Mouse (Mus musculus): ENCODE measurements around the gene Gm11563.
"Not testable (repeated sequence)": the region's sequence is repeated elsewhere in the genome, so short reads cannot be mapped to it uniquely, and the experiment has no call there.

Gm11563 gene

DNA sequence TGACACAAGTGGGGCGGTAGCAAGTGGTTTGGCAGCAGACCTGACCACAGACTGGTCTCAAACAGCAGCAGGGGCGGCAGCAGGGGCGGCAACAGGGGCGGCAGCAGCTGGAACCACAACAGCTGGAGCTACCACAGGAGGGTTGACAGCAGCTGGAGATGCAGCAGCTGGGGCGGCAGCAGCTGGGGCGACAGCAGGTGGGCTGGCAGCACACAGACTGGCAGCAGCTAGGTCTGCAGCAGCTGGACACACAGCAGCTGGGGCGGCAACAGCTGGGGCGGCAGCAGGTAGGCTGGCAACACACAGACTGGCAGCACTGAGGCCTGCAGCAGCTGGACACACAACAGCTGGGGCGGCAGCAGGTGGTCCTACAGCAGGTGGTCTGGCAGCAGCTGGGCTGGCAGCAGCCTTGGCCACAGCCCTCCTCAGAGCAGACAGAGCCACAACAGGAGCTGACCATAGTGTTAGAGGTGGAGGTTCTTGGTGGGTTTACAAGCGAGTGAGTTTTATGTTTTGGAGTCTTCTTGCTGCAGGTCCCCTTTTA lies at the start of gene Gm11563:
Gene Gm11563, minus strand, starts transcription at position 494 of the 544 bp plus-strand sequence.
- DNase-seq (ENCODE audit: low spot score in 2 of 2), result not testable (repeated sequence)

DNA sequence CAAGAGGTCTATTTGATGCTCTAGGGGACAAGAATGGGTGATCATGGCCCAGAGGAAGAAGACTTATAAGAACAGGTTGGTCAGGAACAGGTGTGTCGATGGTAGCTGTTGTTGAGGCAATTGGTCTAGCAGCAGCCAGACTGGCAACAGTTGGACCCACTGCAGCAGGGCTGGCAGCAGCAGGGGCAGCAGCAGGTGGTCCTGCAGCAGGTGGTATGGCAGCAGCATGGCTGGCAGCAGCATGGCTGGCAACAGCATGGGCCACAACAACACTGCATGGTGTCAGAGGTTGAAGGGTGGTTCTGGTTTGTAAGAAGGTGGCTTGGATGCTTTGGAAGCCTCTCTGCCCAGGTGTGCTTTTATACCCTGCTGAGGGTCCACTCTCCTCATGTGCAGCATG lies 31.7 kb upstream of the Gm11563 start, which contains the start of gene Gm14190:
Gene Gm14190, minus strand, starts transcription at position 278 of the 400 bp plus-strand sequence.
- DNase-seq (ENCODE audit: low spot score in 2 of 2), result no peak

DNA sequence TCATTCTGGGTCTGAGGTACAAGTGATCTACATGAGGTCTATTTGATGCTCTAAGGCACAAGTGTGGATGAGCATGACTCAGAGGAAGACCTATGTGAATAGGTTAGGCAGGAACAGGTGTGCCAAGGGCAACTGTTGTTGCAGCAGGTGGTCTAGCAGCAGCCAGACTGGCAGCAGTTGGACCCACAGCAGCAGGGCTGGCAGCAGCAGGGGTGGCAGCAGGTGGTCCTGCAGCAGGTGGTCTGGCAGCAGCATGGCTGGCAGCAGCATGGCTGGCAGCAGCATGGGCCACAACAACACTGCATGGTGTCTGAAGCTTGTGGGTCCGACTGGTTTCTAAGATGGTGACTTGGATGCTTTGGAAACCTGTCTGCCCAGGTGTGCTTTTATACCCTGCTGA lies 26.5 kb upstream of the Gm11563 start:
- DNase-seq (ENCODE audit: low spot score in 2 of 2), result not testable (repeated sequence)

DNA sequence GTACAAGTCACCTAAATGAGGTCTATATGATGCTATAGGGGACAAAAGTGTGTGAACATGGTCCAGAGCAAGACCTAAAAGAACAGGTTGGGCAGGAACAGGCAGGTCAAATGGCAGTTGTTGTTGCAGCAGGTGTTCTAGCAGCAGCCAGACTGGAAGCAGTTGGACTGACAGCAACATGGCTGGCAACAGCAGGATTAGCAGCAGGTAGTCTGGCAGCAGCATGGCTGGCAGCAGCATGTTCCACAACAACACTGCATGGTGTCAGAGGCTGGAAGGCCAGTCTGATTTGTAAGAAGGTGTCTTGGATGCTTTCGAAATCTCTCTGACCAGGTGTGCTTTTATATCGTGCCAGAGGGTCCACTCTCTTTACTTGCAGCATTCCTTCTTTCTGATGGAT lies 24.7 kb upstream of the Gm11563 start:
- DNase-seq (ENCODE audit: low spot score in 2 of 2), result no peak

DNA sequence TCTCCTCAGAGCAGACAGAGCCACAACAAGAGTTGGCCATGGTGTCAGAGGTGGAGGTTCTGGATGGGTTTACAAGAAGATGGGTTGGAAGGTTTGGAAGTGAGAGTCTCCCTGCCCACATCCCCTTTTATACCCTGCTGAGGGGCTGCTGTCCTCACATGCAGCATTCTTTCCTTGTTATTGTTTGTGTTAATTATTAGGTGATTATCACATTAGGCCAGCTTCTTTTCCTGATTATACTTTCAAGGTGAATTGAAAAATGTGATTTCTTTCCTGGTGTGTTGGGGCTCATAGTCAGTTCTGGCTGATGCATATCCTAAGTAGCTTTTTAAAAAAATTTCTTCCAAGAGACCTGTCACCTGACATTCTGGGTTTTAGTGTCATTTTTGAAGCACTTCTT lies 7.1 kb upstream of the Gm11563 start, which contains the start of gene Krtap4-6:
Gene Krtap4-6, minus strand, starts transcription at position 101 of the 400 bp plus-strand sequence.
- no peak for DNase-seq (ENCODE audit: low spot score in 2 of 2)

DNA sequence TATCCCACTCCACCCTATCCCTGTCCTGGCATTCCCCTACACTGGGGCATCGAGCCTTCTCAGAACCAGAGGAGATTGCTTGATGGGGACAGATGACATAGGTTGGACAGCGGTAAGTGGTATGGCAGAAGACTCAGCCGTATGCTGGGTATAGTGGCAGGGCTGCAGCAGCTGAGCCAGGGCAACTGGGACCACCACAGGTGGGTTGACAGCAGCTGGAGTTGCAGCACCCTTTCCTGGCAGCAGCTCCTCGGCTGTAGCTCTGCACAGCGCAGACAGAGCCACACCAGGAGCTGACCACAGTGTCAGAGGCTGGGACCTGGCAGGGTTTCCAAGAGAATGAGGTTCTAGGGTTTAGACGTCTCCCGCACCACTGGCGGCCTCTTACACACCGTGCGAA lies 4.0 kb upstream of the Gm11563 start:
- no peak for DNase-seq (ENCODE audit: low spot score in 2 of 2)

DNA sequence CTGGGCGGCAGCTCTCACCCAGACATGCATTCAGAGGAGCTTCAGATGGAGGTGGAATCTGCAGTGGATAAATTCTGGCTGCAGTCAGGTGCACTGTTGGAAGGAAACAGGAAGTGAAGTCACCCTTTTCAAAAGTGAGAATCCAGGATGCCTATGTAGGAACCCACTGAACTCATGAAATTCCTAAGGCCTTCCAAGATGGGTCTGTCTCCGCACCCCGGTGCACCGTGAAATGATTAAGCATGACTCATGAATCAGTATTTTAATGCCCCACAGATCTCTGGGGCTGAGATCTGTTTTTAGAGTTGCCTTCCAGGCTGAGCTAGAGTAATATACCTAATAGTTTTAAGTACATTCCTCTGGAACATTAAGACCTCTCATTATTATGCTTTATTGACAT lies 496 bp upstream of the Gm11563 start:
- no peak for DNase-seq (ENCODE audit: low spot score in 2 of 2)

DNA sequence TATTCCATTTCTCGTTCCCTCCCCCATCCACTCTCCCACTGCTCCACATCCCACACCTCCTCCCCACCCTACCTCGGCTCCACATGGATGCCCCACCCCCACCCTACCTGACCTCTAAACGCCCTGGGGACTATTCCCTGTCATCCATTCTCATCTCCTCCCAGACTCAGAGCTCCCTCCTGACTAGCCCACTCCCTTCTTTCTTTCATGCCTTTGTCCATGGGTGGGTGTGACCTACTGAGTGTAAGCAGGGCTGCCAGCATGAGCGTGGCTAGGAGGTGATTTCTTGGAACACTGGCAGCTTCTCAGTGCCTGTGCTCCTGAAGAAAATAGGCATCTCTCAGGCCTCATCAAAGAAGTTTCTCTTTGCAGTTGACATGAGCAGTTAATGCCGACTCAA lies 1.7 kb downstream of the Gm11563 start:
- no peak for DNase-seq (ENCODE audit: low spot score in 2 of 2)

DNA sequence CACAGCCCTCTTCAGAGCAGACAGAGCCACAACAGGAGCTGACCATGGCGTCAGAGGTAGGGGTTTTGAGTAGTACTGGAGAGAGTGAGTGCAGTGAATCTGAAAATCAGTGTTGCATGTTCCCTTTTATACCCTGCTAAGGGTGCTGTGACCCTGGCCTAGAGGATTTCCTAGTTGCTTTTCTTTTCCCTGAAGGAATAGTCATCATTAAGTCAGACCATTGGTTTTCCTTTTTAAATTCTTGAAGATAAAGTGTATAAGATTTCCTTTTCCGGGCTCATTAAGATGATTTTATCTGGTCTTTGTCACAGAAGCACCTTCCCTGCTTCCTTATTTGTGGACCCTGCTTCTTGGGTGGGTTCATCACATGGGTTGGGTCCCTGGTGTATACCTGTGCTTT lies 8.6 kb downstream of the Gm11563 start, which contains the start of gene Gm11555:
Gene Gm11555, minus strand, starts transcription at position 101 of the 400 bp plus-strand sequence.
- DNase-seq (ENCODE audit: low spot score in 2 of 2), result no peak

DNA sequence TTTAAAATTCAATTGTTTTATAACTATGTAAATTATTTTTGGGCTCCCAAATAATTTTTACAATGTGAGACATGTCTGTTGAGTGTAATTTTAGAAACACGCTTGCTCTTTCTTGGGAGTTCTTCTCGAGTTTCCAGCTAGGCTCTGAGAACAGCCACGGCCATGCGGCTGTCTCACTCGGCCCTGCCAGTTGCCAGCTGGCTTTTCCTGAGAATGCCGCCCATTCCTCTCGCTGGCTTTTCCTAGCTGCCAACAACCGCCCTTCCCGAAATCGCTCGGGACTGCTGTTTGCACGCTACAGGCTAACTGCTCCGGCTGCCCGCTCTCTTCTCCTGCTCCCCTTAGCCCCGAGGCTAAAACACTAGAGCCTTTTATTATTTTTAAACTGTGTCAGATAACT lies 12.3 kb downstream of the Gm11563 start:
- DNase-seq (ENCODE audit: low spot score in 2 of 2), result no peak

DNA sequence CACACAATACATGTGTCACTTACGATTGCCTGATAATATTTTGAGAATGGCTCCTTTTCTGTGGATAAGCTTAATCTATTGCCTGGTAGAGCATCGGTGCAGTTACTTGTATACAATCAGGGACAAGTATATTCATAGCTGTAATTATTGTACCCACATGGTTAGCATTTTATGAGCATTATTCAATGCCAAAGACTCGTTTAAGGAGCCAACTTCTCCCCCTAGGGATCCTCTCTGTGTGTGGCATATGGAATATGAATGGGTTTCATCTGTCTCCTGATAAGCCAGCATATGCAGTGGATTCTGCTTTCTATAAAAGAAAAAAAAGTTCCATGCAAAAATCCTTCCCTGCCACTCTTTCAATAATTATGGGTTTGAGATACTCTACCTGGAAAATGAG lies 14.4 kb downstream of the Gm11563 start:
- DNase-seq (ENCODE audit: low spot score in 2 of 2), result no peak

DNA sequence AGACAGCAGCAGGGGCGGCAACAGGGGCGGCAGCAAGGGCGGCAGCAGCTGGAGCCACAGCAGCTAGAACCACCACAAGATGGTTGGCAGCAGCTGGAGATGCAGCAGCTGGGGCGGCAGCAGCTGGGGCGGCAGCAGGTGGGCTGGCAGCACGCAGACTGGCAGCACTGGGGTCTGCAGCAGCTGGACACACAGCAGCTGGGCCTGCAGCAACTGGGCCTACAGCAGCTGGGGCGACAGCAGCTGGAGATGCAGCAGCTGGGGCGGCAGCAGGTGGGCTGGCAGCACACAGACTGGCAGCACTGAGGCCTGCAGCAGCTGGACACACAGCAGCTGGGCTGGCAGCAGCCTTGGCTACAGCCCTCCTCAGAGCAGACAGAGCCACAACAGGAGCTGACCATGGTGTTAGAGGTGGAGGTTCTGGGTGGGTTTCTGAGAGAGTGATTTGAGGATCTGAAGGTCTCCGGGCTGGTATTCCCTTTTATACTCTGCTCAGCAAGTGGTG lies 15.1 kb downstream of the Gm11563 start, which contains the start of gene Krtap4-7:
Gene Krtap4-7, minus strand, starts transcription at position 455 of the 505 bp plus-strand sequence.
- not testable (repeated sequence) for DNase-seq (ENCODE audit: low spot score in 2 of 2)

DNA sequence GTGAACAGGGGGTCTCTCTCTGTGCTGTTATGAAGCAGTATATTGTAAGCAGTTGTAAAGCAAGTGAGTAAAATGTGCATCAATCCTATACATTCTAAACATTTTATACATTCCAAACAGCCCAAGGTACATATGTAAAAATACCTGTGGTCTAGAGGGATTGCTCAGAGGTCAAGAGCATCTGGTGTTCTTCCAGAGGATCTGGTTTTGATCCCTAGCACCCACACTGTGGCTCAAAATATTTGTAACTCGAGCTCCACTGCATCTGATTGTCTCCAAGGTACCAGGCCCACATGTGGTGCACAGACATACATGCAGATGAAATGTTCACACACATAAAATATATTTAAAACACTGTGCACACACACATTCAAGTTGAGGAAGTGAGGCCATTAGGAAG lies 17.8 kb downstream of the Gm11563 start:
- no peak for DNase-seq (ENCODE audit: low spot score in 2 of 2)

DNA sequence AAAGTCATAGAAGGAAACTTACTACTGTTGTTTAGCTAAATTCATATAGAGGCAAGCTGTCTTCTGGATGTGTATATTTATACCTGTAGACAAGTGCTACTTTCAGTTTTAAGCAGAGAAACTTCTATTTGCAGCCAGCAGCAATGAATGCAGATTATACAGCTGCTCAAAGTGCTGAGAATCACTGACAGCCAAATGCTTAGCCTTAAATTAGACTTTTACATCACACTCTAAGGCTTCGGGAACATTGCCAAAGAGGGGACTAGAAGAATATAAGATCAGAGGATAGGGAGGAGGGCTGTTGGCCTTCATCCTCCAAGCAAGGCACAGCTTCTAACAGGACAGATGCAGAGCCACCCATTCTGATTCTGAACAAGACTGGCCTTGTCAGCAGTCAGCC lies 21.7 kb downstream of the Gm11563 start:
- DNase-seq (ENCODE audit: low spot score in 2 of 2), result no peak

DNA sequence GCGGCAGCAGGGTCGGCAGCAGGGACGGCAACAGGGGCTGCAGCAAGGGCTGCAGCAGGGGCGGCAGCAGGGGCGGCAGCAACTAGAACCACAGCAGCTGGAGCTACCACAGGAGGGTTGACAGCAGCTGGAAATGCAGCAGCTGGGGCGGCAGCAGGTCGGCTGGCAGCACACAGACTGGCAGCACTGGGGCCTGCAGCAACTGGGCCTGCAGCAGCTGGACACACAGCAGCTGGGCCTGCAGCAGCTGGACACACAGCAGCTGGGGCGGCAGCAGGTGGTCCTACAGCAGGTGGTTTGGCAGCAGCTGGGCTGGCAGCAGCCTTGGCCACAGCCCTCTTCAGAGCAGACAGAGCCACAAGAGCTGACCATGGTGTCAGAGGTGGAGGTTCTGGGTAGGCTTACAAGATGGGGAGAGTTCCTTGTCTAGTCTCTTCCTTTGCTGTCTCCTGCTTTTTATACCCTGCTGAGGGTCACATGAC lies 24.1 kb downstream of the Gm11563 start, which contains the start of gene Krtap4-2:
Gene Krtap4-2, minus strand, starts transcription at position 432 of the 482 bp plus-strand sequence.
- no peak for DNase-seq (ENCODE audit: low spot score in 2 of 2)

DNA sequence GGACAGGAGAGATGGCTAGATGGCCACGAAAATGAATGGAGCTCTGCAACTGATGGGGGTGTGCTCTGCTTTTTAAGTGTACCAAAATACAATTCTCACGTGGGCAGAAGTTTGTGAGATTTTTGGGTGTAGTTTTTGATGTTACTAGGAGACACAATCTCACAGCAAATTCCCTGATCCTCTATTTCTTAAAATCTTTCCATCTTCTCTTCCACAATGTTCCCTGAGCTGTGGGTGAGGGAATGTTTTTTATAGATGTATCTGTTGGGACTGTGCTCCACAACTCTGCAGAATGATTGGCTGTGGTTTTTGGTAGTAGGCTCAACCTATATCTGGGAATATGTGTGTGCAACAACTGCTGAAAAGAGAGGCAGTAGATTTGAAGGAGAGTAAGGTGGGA lies 25.5 kb downstream of the Gm11563 start:
- DNase-seq (ENCODE audit: low spot score in 2 of 2), result no peak

DNA sequence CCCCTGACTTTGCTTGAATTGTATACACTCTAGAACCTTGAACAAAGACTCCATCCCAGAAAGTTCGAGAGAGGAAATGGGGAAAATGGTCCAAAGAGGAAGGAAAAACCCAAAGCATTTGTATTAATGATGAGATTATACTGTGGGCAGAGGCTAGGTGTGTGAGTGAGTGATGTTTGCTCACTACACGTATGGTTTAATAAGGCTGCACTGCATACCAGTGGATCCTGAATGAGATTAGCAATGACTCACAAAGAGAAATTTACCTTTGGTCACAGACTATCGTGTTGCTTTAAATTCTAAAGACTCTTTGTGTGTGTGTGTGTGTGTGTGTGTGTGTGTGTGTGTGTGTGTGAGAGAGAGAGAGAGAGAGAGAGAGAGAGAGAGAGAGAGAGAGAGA lies 27.9 kb downstream of the Gm11563 start:
- DNase-seq (ENCODE audit: low spot score in 2 of 2), result no peak

DNA sequence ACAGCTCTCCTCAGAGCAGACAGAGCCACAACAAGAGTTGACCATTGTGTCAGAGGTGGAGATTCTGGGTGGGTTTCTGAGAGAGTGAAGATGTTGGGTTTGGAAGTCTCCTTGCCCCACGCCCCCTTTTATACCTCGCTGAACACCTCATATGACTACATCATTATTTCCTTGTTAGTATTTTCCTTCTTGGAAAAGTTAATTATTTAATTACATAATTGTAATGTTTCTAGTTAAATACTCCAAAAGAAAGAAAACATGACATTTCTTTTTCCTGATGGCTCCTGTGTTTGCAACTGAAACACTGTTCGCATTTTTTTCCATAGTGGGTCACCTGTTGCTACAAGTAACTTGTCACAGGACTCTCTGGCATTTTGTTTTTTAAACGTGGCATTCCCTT lies 30.6 kb downstream of the Gm11563 start, which contains the start of gene Krtap4-1:
Gene Krtap4-1, minus strand, starts transcription at position 101 of the 400 bp plus-strand sequence.
- DNase-seq (ENCODE audit: low spot score in 2 of 2), result no peak

DNA sequence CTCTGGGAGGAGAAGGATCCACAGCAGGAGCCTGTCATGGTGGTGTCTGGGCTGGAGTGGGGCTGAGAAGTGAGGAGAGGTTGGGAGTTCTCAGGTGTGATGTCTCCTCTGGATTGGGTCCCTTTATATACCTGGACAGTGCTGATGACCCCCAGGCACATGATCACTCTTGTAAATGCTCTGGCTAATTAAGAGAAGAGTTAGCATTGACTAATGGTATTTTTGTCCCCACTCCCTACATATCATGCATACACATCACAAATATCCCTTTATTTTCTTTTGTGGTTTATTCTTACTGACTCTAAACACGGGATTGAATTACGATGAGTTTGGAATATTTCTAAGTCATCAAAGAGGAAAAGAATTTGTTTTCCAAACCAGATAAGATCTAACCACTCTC lies 38.4 kb downstream of the Gm11563 start, which contains the start of gene Gm11562:
Gene Gm11562, minus strand, starts transcription at position 101 of the 400 bp plus-strand sequence.
- DNase-seq (ENCODE audit: low spot score in 2 of 2), result no peak

DNA sequence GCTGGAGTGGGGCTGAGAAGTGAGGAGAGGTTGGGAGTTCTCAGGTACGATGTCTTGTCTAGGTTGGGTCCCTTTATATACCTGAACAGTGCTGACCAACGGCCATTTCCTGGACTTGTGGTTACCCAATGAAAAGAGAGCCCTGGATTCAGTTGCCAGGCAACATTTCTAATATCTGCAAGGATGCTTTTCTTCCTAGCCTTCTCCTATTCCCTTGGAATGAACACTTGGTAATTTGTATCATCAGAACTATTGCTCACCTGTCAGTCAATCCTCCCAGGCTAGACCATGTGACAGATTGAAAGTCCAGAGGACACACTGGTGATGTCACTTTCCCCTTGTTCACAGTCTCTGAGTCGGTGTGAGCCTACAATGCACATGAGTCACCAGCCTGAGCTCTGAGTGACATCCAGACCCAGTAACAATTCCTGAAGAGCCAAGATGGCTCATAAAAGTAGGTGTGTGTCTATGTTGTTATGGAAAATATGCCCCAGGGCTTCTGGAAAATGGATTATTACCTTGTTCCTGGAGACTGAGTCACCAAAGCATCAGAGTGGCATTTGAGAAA lies 43.9 kb downstream of the Gm11563 start, which contains the start of gene Krtap2-4:
Gene Krtap2-4, minus strand, starts transcription at position 51 of the 568 bp plus-strand sequence.
- DNase-seq (ENCODE audit: low spot score in 2 of 2), result no peak

DNA sequence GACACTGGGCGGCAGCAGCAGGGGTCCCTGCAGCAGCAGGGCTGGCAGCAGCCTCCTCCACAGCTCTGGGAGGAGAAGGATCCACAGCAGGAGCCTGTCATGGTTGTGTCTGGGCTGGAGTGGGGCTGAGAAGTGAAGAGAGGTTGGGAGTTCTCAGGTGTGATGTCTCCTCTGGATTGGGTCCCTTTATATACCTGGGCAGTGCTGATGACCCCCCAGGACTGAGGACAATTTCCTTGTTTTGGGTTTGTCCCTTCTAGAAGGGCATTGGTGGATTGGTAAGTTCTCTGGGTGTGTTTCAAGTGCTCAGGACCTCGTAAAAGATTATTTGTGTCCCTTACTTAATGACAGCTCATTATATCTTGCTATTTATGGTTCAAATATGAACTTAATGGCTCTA lies 48.7 kb downstream of the Gm11563 start, which contains the start of gene Gm11937:
Gene Gm11937, minus strand, starts transcription at position 101 of the 400 bp plus-strand sequence.
- not testable (repeated sequence) for DNase-seq (ENCODE audit: low spot score in 2 of 2)

DNA sequence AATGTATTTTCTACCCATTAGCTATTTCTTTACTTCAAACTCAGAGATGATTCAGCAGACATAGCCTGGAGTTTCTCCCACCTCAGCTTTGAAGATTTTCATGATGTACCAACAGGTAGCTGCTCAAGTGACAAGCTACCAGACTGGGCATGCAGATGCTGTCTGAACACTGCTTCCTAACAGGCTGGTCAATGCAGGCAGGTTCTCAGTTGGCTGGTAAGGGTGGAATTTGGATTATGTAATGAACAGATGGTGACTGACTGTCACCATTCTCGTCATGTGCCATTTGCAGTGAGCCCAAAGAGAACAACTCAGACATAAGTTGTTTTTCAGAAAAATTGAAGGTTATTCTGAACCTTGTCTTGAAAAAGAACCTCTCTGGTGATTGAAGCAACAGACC lies 49.6 kb downstream of the Gm11563 start:
- DNase-seq (ENCODE audit: low spot score in 2 of 2), result no peak

Measured in frontal cortex, postnatal 25 days (tissue).